Mouse (Mus musculus) gonadal fat pad, adult 2 months (tissue): ENCODE data around the gene Abhd16a. TPM values are rescaled to one million over a fixed set of nuclear protein-coding genes. Genes with fewer than 3 reads are reported as not detected.

Source experiments
- DNase-seq: peaks from one replicate; pipeline ENCODE4 v3.0.0-alpha.2; 2012; ENCODE audit warnings: low read depth
- polyA plus RNA-seq: library from polyadenylated mRNA; depleted of rRNA; stranded (reverse); fragments of >200 nt; gene quantifications from 2 replicates; pipeline ENCODE4 v1.2.3, GENCODE M21; 2012; rRNA removed

Gene Abhd16a
- polyA plus RNA-seq: 211 and 233 TPM in 2 replicates

DNA sequence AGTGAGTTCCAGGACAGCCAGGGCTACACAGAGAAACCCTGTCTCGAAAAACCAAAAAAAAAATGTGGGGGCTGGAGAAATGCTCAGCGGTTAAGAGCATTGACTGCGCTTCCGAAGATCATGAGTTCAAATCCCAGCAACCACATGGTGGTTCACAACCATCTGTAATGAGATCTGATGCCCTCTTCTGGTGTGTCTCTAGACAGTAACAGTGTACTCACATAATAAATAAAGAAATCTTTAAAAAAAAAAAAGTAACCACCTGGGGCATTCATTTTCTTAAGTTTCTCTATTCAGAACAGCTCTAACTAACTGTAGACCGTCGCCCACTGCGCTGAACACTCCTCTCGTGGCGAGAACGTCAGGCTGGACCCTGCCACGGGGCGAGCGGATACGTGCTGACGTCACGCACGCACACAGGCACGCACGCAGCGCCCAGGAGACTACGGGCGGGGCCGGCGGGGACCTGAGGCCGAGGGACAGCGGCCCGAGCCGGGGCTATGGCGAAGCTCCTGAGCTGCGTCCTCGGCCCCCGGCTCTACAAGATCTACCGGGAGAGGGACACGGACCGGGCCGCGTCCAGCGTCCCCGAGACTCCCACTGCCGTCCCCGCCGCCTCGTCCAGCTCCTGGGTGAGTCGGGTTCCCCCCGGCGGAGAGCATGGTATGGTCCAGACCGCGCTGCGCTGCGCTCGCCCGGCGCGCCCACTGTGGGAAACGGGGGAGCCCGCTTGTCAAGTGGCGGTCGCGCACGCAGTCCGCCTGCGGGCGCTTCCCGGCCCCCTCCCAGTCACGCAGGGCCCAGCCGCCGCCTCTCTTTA is at the start of gene Abhd16a:
Abhd16a (plus strand) TSS at position 439 of the 820 bp plus-strand sequence.
- DNase-seq: peak; percentile 44

DNA sequence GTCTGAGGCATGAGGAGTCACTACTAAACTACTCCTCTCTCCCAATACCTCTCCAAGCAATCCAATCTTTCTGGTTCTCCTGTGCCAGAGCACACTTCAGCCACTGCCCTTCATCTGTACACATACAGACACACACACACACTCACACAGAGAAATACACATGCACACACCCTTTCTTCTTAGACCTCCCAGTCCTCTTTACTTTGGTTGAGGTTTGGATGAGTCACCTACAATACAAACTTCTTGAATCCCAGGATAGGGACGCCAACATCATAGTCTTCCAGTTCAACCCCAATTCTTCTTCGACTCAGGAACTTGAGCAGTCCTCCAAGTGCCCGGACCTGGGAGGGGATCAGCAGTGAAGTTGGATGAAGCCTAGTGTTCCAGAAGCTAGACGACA is 45.3 kb upstream of the Abhd16a start:
- no peak for DNase-seq

DNA sequence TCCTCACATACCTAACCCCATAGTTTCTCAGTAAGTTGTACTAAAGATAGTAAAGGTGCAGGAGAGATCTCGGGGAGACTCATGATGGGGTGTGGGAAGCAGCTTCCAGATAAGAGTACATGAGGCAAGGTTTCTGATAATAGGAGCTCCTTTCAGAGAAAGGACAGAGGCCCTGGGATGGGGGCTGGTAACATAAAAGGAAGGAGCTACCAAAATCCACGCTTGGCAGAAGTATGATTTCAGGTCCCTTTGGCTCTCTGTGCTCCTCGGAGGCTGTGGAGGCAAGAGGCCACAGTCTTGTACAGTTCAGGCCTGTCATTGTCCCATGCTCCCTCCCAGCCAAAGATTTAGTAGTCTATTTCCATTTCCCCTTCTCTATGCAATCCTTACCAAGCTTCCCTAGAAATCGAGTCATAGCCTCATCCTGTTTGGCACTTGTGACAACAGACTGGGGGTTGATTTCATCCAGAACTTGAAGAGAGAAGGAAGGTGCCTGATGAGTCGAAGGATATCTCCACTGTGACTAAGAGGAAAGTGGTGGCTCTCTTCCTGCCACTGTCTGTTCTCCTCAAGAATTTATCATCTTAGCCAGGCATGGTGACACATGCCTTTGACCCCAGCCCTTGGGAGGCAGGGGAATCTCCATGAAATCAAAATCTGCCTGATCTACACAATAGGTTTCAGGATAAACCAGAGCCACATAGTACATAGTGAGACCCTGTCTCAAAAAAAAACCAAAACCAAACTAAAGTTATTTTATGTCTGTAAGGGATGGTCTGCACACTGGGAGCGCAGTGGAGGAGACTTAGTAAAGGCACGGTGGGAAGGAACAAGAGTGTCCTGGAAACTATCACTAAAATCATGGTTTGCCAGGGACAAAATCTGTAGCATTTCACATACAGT is 43.9 kb upstream of the Abhd16a start:
- DNase-seq: no peak

DNA sequence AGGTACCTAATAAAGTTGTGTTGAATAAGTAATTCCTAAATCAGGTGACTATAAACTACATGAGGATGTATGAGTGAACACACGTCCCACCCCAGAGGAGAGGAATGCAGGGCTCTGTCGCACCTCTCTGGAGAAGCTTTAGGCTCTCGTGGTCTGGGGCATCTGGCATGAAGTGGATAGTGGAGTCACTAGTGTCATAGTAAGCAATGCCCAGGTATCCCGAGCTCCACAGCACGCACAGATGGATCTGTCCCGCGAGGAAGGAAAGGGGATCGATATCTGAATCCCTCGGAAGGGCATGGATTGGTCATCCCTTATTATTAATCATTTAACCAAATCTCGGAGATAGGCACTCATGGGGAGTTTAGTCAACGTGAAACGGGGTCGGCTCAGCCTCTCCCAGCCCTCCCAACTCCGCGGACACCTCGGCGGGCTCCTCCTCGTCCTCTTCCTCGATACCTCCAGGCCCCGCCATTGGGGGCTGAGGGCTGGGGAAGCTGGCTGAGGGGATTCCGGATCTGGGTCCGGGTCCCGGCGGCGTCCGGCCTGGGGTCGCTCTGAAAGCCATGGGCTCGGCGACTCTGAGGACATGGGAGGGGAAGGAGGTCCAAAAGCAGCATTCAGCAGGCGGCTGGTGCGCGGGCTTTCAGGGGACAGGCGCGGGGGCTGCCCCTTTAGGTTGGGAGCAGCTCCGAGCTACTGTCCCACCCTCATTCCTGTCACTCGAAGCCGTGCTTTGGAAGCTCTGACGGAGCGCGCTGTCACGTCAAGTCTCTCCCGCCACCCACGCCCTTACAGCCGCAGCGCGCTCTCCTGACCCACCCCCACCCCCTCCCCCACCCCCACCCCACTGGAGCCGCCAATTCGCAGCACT is 43.0 kb upstream of the Abhd16a start:
- no peak for DNase-seq

DNA sequence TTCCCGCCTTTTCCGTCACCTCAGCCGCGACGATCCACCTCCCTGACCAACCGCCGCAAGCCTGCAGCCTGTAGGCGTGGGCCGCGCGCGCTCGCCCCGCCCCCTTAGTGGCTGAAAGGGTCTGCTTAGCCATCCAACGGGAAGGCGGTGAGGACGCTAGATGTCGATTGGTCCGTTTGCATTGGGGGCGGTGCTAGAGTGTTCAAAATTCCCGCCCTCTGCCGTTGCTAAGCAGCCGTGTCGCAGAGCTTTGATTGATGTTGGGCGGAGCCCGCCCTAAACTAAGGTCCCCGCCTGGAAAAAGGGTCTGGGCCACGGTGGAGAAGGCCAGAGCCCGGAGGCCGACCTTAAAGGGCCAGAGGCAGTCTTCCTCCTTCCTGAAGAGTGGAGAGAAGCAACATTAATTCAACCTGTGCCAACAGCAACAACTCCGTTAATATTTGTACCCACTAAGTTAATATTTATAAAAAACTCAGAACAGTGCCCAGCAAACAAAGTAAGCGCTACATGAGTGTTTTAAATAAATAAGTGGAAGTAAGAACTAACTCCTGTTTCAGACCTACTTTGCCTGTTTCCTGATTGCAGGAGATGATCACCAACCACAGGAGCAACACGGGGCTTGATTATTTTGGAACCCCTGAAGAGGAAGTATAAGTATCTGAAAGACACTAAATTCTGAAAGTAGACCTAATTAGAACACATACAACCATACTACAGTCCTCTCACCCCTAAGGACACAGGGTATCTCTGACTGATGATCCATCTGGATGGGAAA is 42.2 kb upstream of the Abhd16a start, which contains the start of gene Msh5:
Msh5 (minus strand) TSS at position 65 of the 775 bp plus-strand sequence.
- DNase-seq: no peak

DNA sequence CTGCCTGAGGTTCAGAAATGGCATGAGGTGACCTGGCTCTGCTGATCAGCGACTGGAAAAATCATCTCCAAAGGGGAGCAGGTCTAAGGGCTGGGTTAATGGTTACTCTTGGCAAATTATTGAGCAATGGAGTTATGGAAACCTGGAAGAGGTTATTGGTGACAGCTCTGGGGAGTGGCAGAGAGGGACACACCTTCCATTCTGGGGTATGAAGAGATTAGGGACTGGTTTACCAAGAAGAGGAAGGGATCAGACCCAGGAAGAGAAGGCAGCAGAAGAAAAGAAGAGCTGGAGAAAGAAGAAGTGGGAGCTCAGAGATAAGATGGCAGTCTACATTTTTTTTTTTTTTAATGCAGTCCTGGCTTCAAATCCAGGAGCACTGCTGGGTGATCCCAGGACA is 41.4 kb upstream of the Abhd16a start:
- DNase-seq: no peak

DNA sequence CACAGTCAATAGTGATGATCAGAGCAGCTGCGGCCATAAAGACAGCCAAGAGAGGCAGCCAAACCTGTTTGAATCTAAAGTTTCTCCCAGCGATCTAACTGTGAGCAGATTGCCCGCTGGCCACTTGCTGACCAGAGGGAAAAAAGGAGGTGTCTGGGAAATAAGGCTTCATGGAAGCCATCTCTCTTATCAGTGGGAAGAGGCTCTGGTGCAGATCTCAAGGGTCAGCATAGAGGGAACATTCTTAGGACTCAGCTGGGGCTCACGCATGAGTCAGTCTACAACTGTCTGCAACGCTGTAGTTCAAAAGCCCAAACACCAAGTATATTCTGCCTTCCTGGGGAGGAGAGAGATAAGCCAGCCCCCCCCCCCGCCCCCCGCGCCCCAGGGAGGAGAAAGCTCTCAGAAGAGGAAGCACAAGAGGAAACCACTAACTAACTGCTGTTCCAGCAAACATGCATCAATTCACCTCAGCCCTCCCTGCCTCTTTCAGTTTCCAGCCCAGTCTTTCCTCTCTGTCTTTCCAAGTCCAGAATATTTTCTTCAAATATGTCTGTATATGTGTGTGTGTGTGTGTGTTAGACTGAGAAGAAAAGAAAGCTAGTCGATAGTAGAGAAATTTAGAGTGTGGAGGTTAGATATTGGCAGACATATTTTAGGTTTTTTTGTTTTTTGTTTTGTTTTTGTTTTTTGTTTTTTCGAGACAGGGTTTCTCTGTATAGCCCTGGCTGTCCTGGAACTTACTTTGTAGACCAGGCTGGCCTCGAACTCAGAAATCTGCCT is 40.7 kb upstream of the Abhd16a start:
- no peak for DNase-seq

DNA sequence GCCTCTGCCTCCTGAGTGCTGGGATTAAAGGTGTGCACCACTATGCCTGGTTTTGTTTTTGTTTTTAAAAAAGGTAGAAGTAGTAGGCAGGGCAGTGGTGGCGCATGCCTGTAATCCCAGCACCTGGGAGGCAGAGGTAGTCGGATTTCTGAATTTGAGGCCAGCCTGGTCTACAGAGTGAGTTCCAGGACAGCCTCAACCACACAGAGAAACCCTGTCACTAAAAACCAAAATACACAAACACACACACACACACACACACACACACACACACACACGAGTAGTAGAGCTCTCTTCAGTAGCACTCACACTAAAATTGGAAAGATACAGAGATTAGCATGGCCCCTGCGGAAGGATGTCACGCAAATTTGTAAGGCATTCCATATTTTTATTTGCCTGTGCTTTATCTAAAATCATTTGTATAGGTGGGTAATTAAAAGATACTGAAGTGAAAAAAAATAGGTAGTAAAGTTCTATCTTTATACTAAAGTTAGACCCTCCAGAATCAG is 40.1 kb upstream of the Abhd16a start:
- no peak for DNase-seq

DNA sequence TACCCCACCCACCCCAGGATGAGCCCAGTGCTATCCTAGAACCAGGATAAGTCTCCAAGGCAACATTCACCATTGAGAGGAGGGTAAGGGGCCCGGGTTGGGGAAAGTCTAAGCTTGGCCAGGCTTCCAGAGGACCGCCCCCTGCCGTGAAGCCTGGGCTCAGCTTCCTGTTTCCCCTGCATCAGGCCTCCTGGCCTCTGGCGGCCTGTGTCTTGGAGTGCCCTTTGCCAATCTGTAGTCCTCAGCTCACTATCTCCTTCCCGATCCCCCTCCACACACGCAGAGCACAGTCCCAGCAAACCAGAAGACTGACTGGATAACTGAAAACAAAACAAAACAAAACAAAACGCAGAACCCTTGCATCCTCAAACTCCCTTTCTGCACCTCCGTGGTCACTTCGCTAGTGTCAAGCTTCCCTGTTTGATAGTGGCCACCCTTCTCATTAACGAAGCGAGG is 39.5 kb upstream of the Abhd16a start, which contains the start of gene Clic1:
Clic1 (plus strand) TSS at position 406 of the 456 bp plus-strand sequence.
- no peak for DNase-seq

DNA sequence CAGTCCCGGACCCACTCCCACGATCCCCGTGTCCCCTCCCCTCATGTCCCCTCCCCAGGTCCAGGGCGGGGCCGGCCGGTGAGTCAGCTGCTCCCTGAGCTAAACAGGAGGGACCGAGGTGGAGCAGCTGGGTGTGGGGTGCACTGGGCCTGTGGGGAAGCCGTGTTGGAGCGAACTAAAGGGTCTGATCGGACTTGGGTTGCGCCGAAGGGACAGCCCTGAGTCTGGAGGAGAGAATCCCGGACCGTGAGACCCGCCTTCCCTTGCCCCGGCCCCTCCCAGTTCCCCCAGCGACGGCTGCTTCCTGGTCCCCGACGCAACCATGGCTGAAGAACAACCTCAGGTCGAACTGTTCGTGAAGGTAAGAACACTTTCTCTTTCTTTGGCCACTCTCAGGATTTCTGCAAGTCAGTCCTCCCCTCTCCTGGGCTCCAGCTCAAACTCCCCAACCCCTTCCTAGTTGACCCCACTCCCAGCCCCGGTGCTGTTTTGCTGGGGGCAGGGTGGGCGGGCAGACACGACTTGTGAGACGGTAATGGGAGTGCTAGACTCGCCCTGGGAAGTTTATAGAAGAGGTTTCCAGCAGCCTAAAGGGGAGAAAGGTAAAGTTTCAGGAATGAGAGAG is 38.8 kb upstream of the Abhd16a start:
- DNase-seq: no peak

DNA sequence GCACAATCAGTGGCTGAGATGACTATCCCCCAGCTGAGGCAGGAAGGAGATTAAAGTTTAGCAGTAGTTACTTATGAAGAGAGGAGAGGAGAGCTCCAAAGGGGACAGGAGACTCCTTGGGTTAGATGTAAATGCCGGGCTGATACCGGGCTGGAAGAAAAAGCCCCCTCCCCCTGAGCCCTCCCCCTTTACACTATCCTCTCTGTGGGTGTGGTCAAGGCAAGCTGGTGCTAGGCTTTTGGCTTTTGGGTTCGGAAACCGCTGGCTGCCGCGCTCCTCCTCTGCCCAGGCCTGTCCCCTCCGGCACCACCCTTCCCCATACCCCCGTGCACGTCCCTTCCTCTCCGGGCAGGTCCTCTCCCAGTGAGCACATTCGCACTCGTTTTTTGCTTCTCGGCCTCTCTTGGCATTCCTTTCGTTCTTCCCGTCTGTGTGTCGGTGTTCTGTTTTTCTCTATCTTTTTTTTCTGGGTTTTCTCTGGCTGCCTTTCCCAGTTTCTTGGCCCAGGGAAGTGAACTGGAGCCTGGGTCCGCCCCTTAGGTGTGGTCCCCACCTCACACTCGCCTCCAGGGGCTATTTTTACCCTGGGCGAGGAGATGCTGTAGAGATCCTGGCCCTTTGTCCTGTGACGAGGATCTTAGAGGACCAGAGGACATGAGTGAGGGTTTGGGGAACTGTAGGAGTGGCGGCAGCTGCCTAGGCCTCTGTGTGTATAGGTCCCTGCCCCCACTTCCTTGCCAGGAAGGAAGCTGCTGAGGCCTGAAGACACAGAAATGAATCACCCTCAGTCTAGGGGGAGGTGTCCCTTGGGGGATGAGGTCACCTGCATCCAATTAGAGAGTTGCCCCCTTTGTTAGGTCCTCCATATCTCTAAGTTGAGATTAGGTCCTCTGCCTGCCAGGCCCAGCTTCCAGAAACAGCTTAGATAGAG is 37.6 kb upstream of the Abhd16a start:
- DNase-seq: no peak

DNA sequence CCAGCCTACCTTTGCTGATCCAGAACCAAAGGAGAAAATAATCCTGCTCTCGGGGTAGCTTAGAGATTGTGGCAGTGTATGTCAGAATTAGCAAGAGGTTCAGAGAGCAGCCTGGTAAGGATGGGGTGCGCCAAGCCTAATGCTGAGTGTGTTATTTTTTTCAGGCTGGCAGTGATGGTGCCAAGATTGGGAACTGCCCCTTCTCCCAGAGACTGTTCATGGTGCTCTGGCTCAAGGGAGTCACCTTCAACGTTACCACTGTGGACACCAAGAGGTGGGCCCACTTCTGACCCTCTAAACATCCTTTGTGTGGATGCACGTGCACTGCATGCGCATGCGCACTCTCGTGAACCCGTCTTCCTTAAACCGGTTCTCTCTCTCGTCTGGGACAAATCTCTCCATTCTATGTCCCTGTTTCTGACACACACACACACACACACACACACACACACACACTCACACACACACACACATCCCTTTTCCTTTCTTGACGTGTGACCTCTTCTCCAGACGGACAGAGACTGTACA is 36.7 kb upstream of the Abhd16a start:
- DNase-seq: no peak

DNA sequence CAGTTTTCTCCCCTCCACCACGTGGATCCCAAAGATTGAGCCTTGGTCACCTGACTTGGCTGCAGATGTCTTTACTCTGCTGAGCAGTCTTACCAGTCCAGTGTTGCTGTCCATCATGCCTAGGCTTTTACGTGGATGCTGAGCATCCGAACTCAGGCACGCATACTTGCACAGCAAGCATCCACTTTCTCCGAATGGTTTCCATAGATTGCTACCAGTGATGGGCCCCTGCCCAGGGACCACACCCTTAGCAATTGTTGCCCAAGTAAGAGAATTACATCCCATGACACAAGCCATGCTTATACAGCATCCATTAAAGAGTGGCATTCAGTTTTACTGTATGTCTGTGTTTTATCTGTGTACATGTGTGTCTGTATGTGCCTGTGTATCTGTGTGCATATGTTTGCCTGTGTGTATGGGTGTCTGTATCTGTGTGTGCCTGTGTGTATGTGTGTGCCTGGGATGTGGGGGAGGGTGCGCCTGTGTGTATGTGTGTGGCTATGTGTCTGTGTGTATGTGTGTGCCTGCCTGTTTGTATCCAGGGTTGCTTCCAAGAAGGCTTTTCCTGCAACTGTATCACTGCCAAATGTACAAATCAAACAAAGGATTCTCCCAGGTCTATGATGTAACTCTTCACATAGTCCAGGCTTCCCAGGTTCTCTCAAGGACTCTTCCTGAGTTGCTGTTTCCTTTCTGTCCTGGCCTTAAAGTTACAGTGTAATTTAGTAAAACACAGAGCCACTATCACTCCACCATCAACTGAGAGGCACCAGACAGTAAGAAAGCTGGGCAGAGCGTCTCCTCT is 33.2 kb upstream of the Abhd16a start:
- DNase-seq: no peak

DNA sequence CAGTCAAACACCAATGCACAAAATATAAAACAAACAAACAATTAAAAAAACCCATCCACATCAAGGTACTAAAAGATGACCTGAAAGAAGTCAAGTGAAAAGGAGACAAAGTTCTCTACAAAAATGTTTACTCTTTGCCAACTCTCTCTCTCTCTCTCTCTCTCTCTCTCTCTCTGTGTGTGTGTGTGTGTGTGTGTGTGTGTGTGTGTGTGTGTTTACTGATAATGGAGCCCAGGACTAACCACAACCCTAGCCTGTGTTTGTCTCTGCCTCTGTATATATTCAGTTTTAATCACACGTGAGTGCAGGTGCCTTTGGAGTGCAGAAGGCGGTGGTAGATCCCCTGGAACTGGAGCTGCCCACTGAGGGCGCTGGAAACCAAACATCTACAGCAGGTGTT is 32.0 kb upstream of the Abhd16a start:
- DNase-seq: no peak

DNA sequence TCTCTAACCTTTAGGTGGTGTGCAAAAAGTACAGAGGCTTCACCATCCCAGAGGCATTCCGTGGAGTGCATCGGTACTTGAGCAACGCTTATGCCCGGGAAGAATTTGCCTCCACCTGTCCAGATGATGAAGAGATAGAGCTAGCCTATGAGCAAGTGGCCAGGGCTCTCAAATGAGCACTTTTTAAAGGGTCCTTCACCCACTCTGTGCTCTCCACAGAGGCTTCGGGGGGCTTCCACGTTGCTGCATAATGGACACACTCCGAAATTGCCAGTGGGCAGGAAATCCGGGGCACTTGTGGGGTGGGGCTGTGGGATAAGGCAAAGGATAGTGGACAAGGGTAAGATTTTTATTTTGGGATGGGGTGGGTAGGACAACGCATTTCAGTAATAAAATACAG is 30.7 kb upstream of the Abhd16a start:
- no peak for DNase-seq

DNA sequence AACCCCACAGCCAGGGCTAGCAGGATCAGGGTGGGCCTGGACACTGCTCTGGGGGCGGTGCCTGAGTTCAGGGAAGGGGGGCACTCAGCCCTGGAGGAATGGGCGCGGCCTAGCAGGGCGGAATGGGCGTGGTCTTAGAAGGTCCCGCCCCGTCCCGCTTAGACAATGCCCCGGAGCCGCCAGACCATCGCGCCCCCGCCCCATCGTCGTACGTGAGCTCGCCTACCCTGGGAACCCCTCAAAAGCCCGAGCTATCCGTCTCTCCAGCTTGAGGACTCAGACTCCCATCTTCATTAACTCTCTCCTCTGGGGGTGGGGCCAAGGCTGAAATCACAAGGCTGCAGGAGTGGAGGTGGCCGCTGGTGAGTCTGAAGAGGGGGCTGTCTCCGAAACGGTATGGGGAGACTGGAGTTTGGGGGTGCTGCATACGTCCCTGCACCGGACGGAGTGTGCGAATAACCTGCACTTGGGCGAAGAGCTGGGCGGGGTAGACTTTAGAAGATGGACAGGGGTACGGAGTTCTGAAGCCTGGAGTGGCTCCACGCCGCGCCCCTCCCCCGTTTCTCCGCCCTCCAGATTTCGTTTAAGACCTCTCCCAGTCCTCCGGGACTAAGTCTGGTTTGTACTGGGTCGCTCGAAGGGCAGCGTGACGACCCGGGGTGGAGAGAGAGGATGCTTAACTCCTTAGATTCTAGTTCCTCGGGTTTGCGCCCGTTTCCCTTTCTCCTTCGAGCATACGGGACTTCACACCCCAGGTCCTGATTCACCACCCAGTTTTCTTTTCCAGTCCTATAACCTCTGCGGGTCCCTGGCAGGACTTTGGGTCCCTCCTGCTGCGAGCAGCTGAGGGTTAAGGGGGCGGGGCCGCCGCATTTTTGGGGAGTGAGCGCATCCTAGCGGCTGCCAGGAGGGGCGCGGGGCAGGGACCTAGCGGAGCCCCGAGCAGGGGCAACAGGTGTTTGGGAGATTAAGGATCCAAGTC is 29.9 kb upstream of the Abhd16a start, which contains the start of gene Ddah2:
Ddah2 (plus strand) TSS at position 125 of the 982 bp plus-strand sequence.
- no peak for DNase-seq
